Mouse (Mus musculus) thymus, adult 2 months (tissue): Measurements from ENCODE around the gene Rce1.

Experiments
- CTCF ChIP-seq: fragments of 200-500 bp; IDR thresholded peaks from 2 replicates; pipeline ENCODE4 v1.5.1; 2012; ENCODE audit warnings: mild to moderate bottlenecking, control low read depth, low read length, moderate library complexity, borderline replicate concordance; ENCODE audit not compliant: control insufficient read depth, poor library complexity, insufficient read depth; ENCODE audit errors: extremely low read depth
- POLR2A ChIP-seq: fragments of 200-500 bp; IDR thresholded peaks from 2 replicates; pipeline ENCODE4 v1.6.1; 2012; ENCODE audit warnings: mild to moderate bottlenecking, low read length, control low read depth, moderate library complexity; ENCODE audit not compliant: control insufficient read depth, poor library complexity, insufficient read depth; ENCODE audit errors: extremely low read depth

DNA sequence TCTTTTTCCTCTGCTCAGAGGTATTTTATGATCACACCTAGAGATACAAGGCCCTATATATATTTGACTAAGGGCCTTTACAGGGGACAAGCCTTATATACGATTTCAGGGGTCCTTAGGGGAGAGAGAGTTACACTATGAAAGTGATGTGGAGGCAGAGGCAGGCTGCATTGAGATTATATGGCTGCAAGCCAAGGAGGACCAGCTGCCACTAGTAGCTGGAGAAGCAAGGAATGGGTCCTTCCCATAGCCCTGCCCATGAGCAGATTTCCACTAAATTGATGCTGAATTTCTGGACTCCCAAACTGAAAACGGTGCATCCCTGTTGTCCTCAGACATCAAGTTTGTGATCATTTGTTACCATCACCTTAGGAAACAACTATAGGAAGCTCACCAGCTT, 41.6 kb downstream of the Rce1 start:
- TF ChIP-seq CTCF (no peak), POLR2A (no peak)
